Mouse (Mus musculus): Measurements from ENCODE around the gene Gmnc. TPM values are rescaled to one million over a fixed set of nuclear protein-coding genes. Genes with fewer than 3 reads are reported as not detected.

Gene Gmnc
- polyA plus RNA-seq, 1 experiment, result 0.40 TPM

- no peaks in the 10 kb centered on the region for H3K4me1 ChIP-seq (ENCODE audit: control insufficient read depth, insufficient read depth, low read length)
- no peak overlapping the region for H3K4me3 ChIP-seq (ENCODE audit: insufficient read depth, low read length)
- no peak for TF ChIP-seq CTCF (IDR thresholded peaks at IDR 0.05; ENCODE audit: extremely low read depth, insufficient read depth, low read length)
- no peak for TF ChIP-seq POLR2A (IDR thresholded peaks at IDR 0.05; ENCODE audit: extremely low read depth, insufficient read depth, low read length)
- no peak overlapping the region for H3K27ac ChIP-seq (ENCODE audit: insufficient read depth, low read length)
These were observed 114.6 kb downstream of the Gmnc start for GRCm38 (mm10) chr16:26876885-26877284.

Measured in cortical plate, adult 2 months (tissue).